Mouse (Mus musculus): ENCODE results near the gene Rbms2. TPM values are rescaled to one million over a fixed set of nuclear protein-coding genes. Genes with fewer than 3 reads are reported as not detected.
"Not testable (repeated sequence)": the region's sequence is repeated elsewhere in the genome, so short reads cannot be mapped to it uniquely, and the experiment has no call there.

Rbms2 gene
- polyA plus RNA-seq, 1 experiment, result 95.4 TPM

DNA sequence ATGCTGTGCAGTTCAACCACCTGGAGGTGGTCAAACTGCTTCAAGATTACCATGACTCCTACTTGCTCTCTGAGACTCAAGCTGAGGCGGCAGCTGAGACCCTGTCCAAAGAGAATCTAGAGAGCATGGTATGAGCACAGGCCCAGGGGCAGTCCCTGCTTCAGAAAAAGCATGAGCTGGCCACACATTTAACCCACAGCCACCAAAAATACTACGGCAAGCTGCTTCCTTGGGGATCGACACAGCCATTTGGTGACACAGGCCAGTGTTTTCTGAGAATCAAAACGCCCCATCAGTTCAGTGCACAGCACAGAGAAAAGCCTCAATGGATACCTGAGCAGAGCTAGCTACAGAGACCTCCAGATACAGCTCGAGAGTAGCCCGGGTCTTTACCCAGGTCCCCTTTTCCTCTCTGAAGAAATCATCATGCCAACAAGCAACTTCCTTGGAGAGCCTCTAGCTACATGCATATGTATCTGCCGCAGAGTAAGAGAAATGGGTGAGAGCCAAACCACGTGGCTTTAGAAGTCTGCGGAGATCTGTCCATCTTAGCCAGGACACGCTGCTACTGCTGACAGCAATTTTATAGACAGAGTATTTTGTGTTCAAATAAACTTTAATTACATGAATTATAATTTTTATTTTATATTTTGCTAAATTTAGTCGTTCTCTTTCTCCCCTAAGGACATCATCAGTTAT lies 29.4 kb upstream of the Rbms2 start:
- H3K4me1 ChIP-seq (ENCODE audit: control insufficient read depth, insufficient read depth, insufficient read length, low read length), result no peaks in the 10 kb centered on the region
- no peak overlapping the region for H3K4me3 ChIP-seq (ENCODE audit: insufficient read depth, low read depth, low read length)

DNA sequence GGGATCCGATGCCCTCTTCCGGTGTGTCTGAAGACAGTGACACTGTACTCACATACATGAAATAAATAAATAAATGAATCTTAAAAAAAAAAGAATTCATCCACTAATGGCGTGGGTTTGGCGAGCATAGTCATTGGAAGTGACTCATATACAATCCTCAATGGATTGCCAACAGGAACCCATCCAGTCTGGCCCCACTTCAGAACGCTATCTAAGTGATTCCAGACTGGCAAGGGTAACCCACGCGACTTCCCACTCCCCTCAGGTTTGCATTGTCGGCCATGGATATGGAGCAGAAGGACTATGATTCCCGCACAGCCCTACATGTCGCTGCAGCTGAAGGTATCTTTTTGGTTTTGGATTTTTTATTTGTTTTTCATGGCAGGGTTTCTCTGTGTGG lies 28.2 kb upstream of the Rbms2 start:
- no peak overlapping the region for H3K4me3 ChIP-seq (ENCODE audit: insufficient read depth, low read depth, low read length)
- H3K4me1 ChIP-seq (ENCODE audit: control insufficient read depth, insufficient read depth, insufficient read length, low read length), result no peaks in the 10 kb centered on the region
- no peak overlapping the region for H3K27ac ChIP-seq (replicated peaks; ENCODE audit: low read depth, low read length)

More for the DNA sequence above, 29.4 kb upstream of the Rbms2 start:
- H3K27ac ChIP-seq (replicated peaks; ENCODE audit: low read depth, low read length), result no peak overlapping the region

DNA sequence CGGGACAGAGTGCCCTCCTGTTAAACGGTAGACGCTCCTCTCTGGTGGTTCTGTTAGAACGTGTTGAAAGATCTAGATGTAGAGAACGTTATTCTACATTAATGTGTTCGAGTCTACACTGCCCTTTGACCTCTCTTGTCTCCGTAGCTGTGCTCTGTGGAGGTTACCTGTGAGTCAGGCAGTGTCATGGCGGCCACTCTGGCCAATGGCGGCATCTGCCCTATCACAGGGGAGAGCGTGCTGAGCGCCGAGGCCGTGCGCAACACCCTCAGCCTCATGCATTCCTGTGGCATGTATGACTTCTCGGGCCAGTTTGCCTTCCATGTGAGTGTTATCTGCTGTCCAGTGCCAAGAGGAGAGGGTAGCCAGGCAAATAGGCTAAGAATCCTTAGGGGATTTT lies 24.8 kb upstream of the Rbms2 start:
- no peaks in the 10 kb centered on the region for H3K4me1 ChIP-seq (ENCODE audit: control insufficient read depth, insufficient read depth, insufficient read length, low read length)
- H3K4me3 ChIP-seq (ENCODE audit: insufficient read depth, low read depth, low read length), result no peak overlapping the region
- H3K27ac ChIP-seq (replicated peaks; ENCODE audit: low read depth, low read length), result no peak overlapping the region

DNA sequence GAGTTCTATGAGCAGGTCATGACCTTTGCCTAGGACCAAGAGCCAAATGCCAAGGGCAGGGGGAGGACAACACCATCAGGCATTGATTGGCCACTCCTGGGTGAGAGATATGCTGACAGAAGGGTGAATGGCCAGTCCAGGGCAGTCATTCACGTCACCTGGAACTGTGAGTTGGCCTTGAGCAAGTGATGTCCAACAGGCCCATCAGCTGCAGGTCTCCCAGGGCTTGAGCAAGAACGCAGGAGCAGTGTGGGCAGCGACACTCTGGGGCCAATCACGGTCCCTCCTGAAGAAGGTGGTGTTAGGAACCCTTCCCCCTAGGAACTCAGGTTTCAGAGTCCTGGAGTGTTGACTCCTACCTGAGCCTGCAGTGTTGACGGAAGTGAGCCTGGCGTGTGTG lies 21.8 kb upstream of the Rbms2 start:
- Histone ChIP-seq H3K27ac (replicated peaks; ENCODE audit: low read depth, low read length) (no peak overlapping the region), H3K4me3 (ENCODE audit: insufficient read depth, low read depth, low read length) (no peak overlapping the region), H3K4me1 (ENCODE audit: control insufficient read depth, insufficient read depth, insufficient read length, low read length) (no peaks in the 10 kb centered on the region)

DNA sequence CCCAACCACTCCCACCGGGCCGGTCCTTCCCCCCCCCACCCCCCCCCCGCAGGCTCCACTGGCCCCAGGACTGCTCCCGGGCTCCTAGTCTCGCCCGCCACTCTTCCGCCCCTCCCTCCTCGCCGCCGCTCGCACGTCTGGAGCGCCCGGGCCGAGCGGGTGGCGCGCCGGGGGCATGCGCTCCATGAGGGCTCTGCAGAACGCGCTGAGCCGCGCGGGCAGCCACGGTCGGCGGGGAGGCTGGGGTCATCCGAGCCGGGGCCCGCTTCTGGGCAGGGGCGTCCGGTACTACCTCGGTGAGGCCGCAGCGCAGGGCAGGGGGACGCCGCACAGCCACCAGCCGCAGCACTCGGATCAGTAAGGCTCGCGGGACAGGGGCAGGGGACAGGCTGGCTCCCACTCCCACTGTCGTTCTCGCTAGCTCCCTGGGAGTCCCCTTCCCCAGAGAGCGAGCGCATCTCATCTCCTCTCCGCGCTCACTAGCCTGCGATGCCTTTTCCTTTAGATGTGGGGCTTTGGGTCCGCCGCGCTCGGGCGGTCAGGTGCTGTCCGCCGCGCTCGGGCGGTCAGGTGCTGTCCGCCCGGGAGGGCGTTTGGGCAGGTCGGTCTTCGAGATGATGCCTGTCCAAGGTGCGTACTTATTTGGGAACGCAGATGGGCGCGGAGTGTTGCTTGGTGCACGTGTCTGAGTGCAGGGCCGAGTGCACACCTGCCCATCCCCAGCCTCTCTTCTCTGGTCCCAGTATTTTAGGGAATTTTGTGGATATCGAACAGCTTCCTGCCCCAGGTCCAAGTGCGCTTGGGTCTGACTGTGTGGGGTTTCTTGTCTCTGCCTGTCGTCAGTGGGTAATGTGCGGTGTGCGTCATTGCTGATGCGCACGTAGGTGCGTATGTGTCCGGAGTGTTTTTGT lies 14.7 kb upstream of the Rbms2 start:
- peak overlapping the region; percentile 65 for H3K4me3 ChIP-seq (ENCODE audit: insufficient read depth, low read depth, low read length)
- H3K4me1 ChIP-seq (ENCODE audit: control insufficient read depth, insufficient read depth, insufficient read length, low read length), result no peaks in the 10 kb centered on the region
- no peak overlapping the region for H3K27ac ChIP-seq (replicated peaks; ENCODE audit: low read depth, low read length)

DNA sequence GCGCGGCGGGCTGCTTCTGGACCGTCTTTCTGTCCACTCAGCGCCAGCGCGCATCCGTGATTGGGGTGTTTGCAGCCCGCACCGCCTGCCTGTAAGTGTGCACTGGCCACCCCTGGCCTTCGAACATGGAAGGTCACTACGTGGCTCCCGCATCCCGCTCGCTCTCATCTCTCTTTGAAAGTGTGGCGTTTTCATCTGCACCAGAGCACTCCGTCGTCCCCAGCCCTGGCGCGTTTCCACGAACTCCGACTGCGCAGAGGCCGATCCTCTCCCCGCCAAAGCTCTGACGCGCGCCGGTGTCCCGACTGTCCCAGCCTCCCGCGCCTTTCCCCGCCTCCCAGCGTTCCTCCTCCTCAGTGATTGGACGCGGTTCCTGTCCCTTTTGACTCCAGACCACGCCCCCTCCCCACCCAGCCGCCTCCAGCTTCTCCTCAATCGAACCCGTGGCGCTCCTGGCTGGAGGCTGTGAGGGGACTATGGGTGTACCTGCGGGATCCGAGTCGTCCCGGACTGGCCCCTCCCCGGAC lies 14.0 kb upstream of the Rbms2 start, which contains the start of gene Gls2:
Gene Gls2 (plus strand): TSS at position 434 of the 527 bp plus-strand sequence.
- H3K27ac ChIP-seq (replicated peaks; ENCODE audit: low read depth, low read length), result no peak within 1 kb of the TSS
- no peaks in the 10 kb centered on the region for H3K4me1 ChIP-seq (ENCODE audit: control insufficient read depth, insufficient read depth, insufficient read length, low read length)
- H3K4me3 ChIP-seq (ENCODE audit: insufficient read depth, low read depth, low read length), result peak within 1 kb of the TSS; percentile 65

DNA sequence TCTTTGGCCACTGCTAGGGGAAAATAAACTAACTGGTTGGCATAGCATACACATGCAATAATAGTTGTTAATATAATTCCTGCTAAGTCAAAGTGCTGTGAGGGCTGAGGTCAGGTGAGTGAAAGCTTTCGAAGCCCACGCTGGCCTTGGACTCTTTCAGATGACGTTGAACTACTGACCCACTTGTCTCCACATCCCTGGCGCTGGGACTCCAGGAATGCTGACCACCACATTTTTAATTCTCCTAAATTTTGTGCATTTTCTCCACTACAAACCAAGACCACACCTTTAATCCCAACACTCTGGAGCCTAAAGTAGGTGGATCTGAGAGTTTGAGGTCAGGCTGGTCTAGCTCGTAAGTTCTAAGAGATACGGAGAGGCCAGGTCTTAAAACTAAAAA lies 13.0 kb upstream of the Rbms2 start:
- H3K4me1 ChIP-seq (ENCODE audit: control insufficient read depth, insufficient read depth, insufficient read length, low read length), result no peaks in the 10 kb centered on the region
- H3K4me3 ChIP-seq (ENCODE audit: insufficient read depth, low read depth, low read length), result no peak overlapping the region
- no peak overlapping the region for H3K27ac ChIP-seq (replicated peaks; ENCODE audit: low read depth, low read length)

DNA sequence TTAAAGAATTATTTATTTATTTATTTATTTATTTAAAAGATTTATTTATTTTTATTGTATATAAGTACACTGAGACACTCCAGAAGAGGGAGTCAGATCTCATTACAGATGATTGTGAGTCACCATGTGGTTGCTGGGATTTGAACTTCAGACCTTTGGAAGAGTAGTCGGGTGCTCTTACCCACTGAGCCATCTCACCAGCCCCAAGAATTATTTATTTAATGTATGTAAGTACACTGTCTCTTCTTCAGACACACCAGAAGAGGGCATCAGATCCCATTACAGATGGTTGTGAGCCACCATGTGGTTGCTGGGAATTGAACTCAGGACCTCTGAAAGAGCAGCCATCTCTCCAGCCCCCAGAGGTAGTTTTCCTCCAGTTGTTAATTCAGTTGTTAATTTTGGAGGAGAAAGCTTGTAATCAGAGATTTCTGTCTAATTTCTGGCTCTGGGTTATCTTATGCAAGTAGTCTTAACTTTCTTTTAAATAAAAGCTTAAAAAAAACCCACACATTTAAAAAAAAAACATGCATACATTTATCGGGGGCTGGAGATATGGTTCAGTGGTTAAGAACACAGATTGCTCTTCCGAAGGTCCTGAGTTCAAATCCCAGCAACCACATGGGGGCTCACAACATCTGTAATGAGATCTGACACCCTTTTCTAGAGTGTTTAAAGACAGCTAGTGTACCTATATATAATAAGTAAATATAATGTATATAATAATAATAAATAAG lies 12.1 kb upstream of the Rbms2 start:
- not testable (repeated sequence) for H3K27ac ChIP-seq (replicated peaks; ENCODE audit: low read depth, low read length); H3K4me3 ChIP-seq (ENCODE audit: insufficient read depth, low read depth, low read length); H3K4me1 ChIP-seq (ENCODE audit: control insufficient read depth, insufficient read depth, insufficient read length, low read length)

DNA sequence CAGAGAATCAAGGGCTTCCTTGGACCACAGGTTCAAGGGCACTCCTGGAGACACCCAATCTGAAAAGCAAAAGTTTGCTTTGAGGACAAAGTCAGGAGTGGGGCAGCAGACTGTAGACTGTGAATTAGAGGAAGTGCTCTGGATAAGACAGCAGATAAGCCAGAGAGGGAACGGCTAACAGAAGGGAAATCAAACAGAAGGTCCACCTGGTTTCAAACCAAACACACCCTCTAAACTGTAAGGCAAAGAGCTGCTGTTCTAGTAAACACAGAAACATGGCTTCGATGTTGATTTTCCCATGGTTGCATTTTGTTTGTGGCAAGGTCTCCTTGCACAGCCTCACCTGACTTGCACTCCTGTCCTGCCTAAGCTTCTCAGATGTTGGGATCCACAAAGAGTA lies 11.4 kb upstream of the Rbms2 start:
- no peaks in the 10 kb centered on the region for H3K4me1 ChIP-seq (ENCODE audit: control insufficient read depth, insufficient read depth, insufficient read length, low read length)
- H3K27ac ChIP-seq (replicated peaks; ENCODE audit: low read depth, low read length), result no peak overlapping the region
- no peak overlapping the region for H3K4me3 ChIP-seq (ENCODE audit: insufficient read depth, low read depth, low read length)

DNA sequence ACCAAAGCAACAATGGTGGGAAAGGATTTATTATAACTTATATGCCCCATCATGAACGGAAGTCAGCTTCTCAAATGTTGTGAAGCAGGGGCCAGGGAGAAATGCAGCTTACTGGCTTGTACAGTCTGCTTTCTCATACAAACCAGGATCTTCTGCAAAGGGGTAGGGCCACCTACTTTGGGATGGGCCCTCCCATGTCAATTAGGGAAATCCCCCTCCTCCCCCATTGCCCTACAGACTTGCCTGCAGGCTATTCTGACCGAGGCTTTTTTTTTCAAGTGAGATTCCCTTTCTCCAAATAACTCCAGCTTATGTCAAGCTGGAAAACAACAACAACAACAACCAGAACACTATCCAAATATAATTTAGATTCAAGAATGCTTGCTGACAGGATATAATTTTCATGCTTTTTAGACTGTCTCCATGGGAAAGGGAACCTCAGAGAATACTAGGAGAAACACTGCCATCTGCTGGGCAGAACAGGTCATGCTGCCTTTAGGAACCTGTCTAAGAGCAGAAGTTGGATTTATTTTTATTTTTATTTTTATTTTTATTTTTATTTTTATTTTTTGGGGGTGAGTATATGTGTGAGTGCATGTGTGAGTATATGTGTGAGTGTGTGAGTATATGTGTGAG lies 8.3 kb upstream of the Rbms2 start:
- no peak overlapping the region for H3K4me3 ChIP-seq (ENCODE audit: insufficient read depth, low read depth, low read length)
- no peaks in the 10 kb centered on the region for H3K4me1 ChIP-seq (ENCODE audit: control insufficient read depth, insufficient read depth, insufficient read length, low read length)
- H3K27ac ChIP-seq (replicated peaks; ENCODE audit: low read depth, low read length), result no peak overlapping the region

DNA sequence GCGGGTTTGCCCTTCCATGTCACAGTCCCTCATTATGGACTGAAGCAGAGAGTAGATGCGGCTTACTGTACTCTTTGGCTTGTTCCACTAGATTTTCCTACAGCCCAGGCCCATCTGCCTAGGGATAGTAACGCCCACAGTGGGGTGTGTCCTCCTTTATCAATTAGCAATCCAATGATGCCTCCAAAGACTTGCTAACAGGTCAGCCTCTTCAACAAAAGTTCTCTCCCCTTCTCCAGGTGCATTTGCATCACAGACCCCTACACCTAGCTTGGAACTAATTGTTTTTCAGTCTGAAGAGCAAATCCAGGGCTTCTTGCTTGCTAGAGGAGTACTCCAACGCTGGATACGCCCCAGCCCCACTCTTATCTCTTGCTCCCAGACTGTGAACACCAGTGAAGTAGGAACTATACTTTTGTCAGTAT lies 7.1 kb upstream of the Rbms2 start:
- Histone ChIP-seq H3K4me1 (ENCODE audit: control insufficient read depth, insufficient read depth, insufficient read length, low read length) (no peaks in the 10 kb centered on the region; the same call in 1 of the 2 replicates), H3K4me3 (ENCODE audit: insufficient read depth, low read depth, low read length) (no peak overlapping the region), H3K27ac (replicated peaks; ENCODE audit: low read depth, low read length) (no peak overlapping the region)

DNA sequence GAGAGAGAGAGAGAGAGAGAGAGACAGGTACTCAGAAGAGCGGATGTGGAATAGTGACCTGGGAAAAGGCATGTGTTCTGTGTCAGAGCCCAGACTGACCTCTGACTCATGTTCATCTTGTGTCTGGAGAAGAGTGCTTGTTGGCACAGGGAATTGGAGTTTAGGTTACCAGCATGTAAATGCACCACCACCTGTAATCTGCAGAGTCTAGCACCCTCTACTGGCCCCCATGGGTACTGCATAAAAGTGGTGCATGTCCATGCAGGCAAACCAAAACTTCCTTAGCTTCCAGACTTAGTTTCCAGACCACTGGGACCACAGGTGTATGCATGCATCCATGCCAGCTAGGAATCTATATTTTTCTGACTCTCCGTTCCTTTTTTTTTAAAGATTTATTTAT lies 5.9 kb upstream of the Rbms2 start:
- Histone ChIP-seq H3K27ac (replicated peaks; ENCODE audit: low read depth, low read length) (no peak overlapping the region), H3K4me1 (ENCODE audit: control insufficient read depth, insufficient read depth, insufficient read length, low read length) (no peaks in the 10 kb centered on the region; the same call in 1 of the 2 replicates), H3K4me3 (ENCODE audit: insufficient read depth, low read depth, low read length) (no peak overlapping the region)

DNA sequence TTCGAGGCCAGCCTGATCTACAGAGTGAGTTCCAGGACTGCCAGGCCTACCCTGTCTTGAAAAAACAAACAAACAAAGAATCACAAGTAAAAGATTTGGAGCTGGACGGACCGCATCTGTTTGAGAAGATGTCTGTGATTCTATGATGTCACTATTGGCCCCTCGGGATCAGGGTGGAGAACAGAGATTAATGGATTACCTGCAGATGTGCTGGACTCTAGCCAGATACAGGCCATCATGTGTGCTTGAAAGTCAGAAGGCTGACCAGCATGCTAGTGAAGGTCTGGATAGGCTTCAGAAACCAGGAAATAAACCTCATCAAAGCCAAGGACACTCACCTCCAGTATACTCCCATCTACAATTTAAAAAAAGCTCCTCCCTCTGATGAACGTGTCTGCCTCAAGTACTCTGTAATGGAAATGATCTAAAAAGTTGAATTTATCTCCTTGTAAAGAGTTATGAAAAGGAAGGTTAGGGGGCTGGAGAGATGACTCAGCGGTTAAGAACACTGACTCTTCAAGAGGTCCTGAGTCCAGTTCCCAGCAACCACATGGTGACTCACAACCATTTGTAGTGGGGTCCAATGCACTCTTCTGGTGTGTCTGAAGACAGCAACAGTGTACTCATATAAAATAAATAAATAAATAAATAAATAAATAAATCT lies 5.3 kb upstream of the Rbms2 start:
- H3K27ac ChIP-seq (replicated peaks; ENCODE audit: low read depth, low read length), result no peak overlapping the region
- H3K4me1 ChIP-seq (ENCODE audit: control insufficient read depth, insufficient read depth, insufficient read length, low read length), result no peaks in the 10 kb centered on the region; the same call in 1 of the 2 replicates
- no peak overlapping the region for H3K4me3 ChIP-seq (ENCODE audit: insufficient read depth, low read depth, low read length)

DNA sequence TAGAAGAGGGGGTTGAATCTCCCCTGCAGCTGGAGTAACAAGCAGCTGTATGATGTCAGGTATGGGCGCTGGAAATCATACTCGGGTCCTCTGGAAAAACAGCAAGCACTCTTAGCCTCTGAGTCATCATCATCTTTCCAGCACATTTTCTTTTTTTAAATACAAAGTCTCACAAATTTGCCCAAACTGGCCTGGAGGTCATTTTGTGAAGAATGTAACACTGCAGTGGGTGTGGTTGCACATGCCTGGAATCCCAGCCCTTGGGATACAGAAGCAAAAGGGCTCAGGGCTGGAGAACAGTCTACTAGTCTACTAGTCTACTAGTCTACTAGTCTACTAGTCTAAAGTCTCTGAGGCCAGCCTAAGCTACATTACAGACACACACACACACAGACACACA lies 4.2 kb upstream of the Rbms2 start:
- Histone ChIP-seq H3K4me3 (ENCODE audit: insufficient read depth, low read depth, low read length) (no peak overlapping the region), H3K27ac (replicated peaks; ENCODE audit: low read depth, low read length) (no peak overlapping the region), H3K4me1 (ENCODE audit: control insufficient read depth, insufficient read depth, insufficient read length, low read length) (no peaks in the 10 kb centered on the region; the same call in 1 of the 2 replicates)

Data from brown adipose tissue, adult 24 weeks (tissue).